Comparison of ENCODE assay signal across 8 mouse cellular contexts in genomic region chr5:135077564-135078481, GRCm38 (mm10). TPM values are rescaled to one million over a fixed set of nuclear protein-coding genes. Genes with fewer than 3 reads are reported as not detected.
DNase-seq lines count a peak whose midpoint lies in the region; ATAC-seq and TF ChIP-seq lines count a peak whose summit lies in the region.

Vps37d (minus strand) TSS chr5:135078266.

- ATAC-seq in forebrain, embryonic 16.5 days: peak; percentile 78
- ATAC-seq in lung, embryonic 15.5 days (ENCODE audit: borderline replicate concordance, extremely low read depth, low FRiP score, low TSS enrichment): peak; percentile 83

- peaks cover 0 to 25% of the 10 kb centered on the region in 2 experiments; a peak in 2 of 4 replicates for H3K4me1 ChIP-seq in ES-E14 (ENCODE audit: control insufficient read depth in 2 of 2, insufficient read depth in 2 of 2, low read length in 2 of 2, poor library complexity in 1 of 2)
- H3K4me1 ChIP-seq in forebrain, embryonic 16.5 days (replicated peaks; ENCODE audit: control insufficient read depth, insufficient read depth, low read length): peaks cover 23% of the 10 kb centered on the region
- peaks cover 24% of the 10 kb centered on the region for H3K4me1 ChIP-seq in lung, embryonic 15.5 days

- no peaks in the 10 kb centered on the region for H3K36me3 ChIP-seq in ES-E14 (ENCODE audit: control insufficient read depth, insufficient read depth, low read length, poor library complexity, severe bottlenecking)
- H3K36me3 ChIP-seq in forebrain, embryonic 16.5 days (ENCODE audit: control insufficient read depth, insufficient read depth): no peaks in the 10 kb centered on the region
- H3K36me3 ChIP-seq in lung, embryonic 15.5 days: no peaks in the 10 kb centered on the region

- H3K9me3 ChIP-seq in ES-E14 (ENCODE audit: control insufficient read depth, insufficient read depth, low read depth, low read length): no peaks in the 10 kb centered on the region
- H3K9me3 ChIP-seq in forebrain, embryonic 16.5 days (ENCODE audit: control insufficient read depth, low read length): no peaks in the 10 kb centered on the region
- no peaks in the 10 kb centered on the region for H3K9me3 ChIP-seq in lung, embryonic 15.5 days

- H3K27me3 ChIP-seq in forebrain, embryonic 16.5 days (replicated peaks; ENCODE audit: control insufficient read depth, insufficient read depth, low read length): no peaks in the 10 kb centered on the region
- no peaks in the 10 kb centered on the region for H3K27me3 ChIP-seq in lung, embryonic 15.5 days

- DNase-seq in ES-E14 (ENCODE audit: low read depth, low spot score): peak; percentile 83
- peak; percentile 90 for DNase-seq in cerebellum, adult 11-12 months
- DNase-seq in heart, postnatal 4 days: peak; percentile 98
- DNase-seq in layer of hippocampus, adult 8-10 months (ENCODE audit: low spot score in 2 of 2): peak; percentile 81 to 93
- DNase-seq in ovary, adult 18-20 months (ENCODE audit: low spot score): peak; percentile 79
- peak; percentile 81 for DNase-seq in thymus, postnatal 0 days (ENCODE audit: low spot score)

- H3K9ac ChIP-seq in ES-E14 (ENCODE audit: insufficient read depth, low read depth, low read length, poor library complexity, severe bottlenecking): peak within 1 kb of the TSS; percentile 84
- H3K9ac ChIP-seq in forebrain, embryonic 16.5 days (replicated peaks; ENCODE audit: low read depth, low read length): peak within 1 kb of the TSS; percentile 96
- H3K9ac ChIP-seq in lung, embryonic 15.5 days: peak within 1 kb of the TSS; percentile 89

- H3K4me2 ChIP-seq in forebrain, embryonic 16.5 days (ENCODE audit: low read length): peak within 1 kb of the TSS; percentile 75
- peak within 1 kb of the TSS; percentile 90 for H3K4me2 ChIP-seq in lung, embryonic 15.5 days

- in situ Hi-C loops in ES-E14 (cut with MboI; ENCODE audit: low sequenced_read_pairs in 2 of 2, unreplicated experiment in 2 of 2): no loop called here

- no peak within 1 kb of the TSS for H3K27ac ChIP-seq in ES-E14 (ENCODE audit: insufficient read depth, low read depth, low read length, poor library complexity, severe bottlenecking)
- peak within 1 kb of the TSS; percentile 91 for H3K27ac ChIP-seq in forebrain, embryonic 16.5 days (ENCODE audit: low read length)
- peak within 1 kb of the TSS; percentile 65 for H3K27ac ChIP-seq in lung, embryonic 15.5 days

- peak within 1 kb of the TSS; percentile 71 to 74 for H3K4me3 ChIP-seq in ES-E14 (ENCODE audit: insufficient read depth in 1 of 2, low read depth in 1 of 2, low read length in 2 of 2, poor library complexity in 1 of 2, severe bottlenecking in 1 of 2)
- H3K4me3 ChIP-seq in forebrain, embryonic 16.5 days (replicated peaks; ENCODE audit: low read length): peak within 1 kb of the TSS; percentile 71
- peak within 1 kb of the TSS; percentile 80 for H3K4me3 ChIP-seq in lung, embryonic 15.5 days

- under 1% methylated on average over 64 of the region's 83 CpGs for WGBS in forebrain, embryonic 16.5 days
- WGBS in lung, embryonic 15.5 days: 2% methylated on average over 50 of the region's 83 CpGs

TF ChIP-seq in ES-E14, 5 proteins besides CTCF, POLR2A, EP300 and RAD21:
- TF ChIP-seq CHD2 (IDR thresholded peaks at IDR 0.05; ENCODE audit: low read depth, low read length): no peak
- no peak for TF ChIP-seq ZC3H11A (IDR thresholded peaks at IDR 0.05; ENCODE audit: borderline replicate concordance, low read depth, low read length)
- TF ChIP-seq ZNF384 (IDR thresholded peaks at IDR 0.05; ENCODE audit: low read depth, low read length): no peak
- no peak for TF ChIP-seq MAFK (IDR thresholded peaks at IDR 0.05; ENCODE audit: insufficient read depth, low read depth, low read length)
- peak; percentile 58; the same call in 1 of the 2 replicates for TF ChIP-seq HCFC1 (IDR thresholded peaks at IDR 0.05; ENCODE audit: borderline replicate concordance, insufficient read depth, low read length)

RNA-seq across cellular contexts. Expression of gene Vps37d, which starts in this region (rescaled TPM):
- 2.0 and 3.0 TPM in 2 replicates for total RNA-seq in ES-E14 (2012; rRNA removed)
- 27.2 and 27.7 TPM in 2 replicates for polyA plus RNA-seq in forebrain, embryonic 16.5 days (2015; fragmentation: Nextera tagmentation; extraction: Ambion mirVana)
- total RNA-seq in heart, postnatal 4 days (2021): 1 to 10 TPM; 2.8 to 2.9 TPM
- 10 to 100 TPM; 26.0 to 29.5 (median 28.7) TPM for total RNA-seq in layer of hippocampus, adult 8-10 months (2022)
- polyA plus RNA-seq in lung, embryonic 15.5 days (2015; fragmentation: Nextera tagmentation; extraction: Ambion mirVana): 6.1 and 9.1 TPM in 2 replicates
- polyA plus RNA-seq in thymus, postnatal 0 days (2015; fragmentation: Nextera tagmentation; extraction: Ambion mirVana): 1.6 and 1.7 TPM in 2 replicates
